Mouse (Mus musculus): ENCODE measurements around the gene Rnf180.

Gene Rnf180

GRCm38 (mm10) chr13:105132370-105132769, 162.2 kb downstream of the Rnf180 start:
- DNase-seq (ENCODE audit: low spot score in 2 of 2) = no peak

GRCm38 (mm10) chr13:105130080-105130479, 164.5 kb downstream of the Rnf180 start:
- DNase-seq (ENCODE audit: low spot score in 2 of 2) = no peak

DNA sequence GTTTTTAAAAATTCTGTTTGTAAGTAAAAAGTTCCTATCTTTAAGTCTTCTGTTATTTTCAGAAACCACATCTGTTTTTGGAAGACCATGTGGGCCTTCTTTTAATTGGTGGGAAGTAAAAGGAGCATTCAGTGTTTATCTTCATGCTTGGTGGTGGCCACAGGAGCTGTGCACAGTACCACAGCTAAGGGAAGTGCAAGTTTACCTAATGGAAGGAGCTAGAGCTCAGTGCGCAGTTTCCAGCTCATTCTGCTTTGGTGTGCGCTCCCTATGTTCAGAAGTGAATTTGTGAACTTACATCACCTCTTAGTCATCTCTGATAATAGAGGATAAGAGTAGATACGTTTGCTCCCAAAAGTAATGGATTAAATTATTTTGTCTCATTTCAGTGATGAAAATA, 172.5 kb downstream of the Rnf180 start:
- DNase-seq (ENCODE audit: low spot score in 2 of 2) = no peak

DNA sequence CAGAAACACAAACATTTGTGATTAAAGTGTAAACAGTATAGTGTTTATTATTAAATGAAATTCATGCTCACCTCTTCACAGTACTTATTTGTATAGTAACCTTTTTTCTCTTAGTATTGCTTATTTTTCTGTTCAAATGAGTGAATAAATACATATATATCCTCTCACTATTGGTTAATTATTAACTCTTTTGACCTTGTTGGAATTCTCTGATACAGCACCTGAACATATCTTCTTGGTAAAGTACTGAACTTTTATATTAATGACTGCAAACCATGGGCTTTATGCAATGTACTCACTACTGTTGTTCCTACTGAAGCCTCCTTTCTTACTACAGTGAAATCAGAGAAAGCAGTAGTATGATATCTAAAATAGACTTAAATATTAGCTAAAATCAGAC, 173.0 kb downstream of the Rnf180 start:
- no peak for DNase-seq (ENCODE audit: low spot score in 2 of 2)

- DNase-seq (ENCODE audit: low spot score in 2 of 2) = no peak
Observed at GRCm38 (mm10) chr13:105111599-105111998, 183.0 kb downstream of the Rnf180 start.

DNA sequence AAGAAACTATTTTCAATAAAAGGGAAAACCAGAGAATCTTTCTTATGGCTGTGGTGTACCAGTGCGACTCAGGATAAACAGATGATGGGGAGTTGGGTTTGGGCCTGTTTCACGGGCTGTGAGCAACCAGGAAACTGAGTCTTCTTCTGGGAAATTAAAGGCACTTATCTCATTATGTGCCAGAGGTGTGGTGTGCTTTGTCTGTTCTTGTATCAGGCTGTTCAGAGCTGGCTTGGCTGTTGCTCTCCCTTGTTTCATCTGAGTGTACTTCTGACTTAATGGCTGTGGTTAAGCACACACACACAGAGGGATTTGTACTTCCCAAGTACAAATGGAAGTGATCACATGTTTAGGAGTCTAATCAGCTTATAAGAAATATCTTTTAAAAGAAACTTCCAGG, 190.2 kb downstream of the Rnf180 start:
- no peak for DNase-seq (ENCODE audit: low spot score in 2 of 2)

- no peak for DNase-seq (ENCODE audit: low spot score in 2 of 2)
Observed at GRCm38 (mm10) chr13:105100705-105101104, 193.9 kb downstream of the Rnf180 start.

DNA sequence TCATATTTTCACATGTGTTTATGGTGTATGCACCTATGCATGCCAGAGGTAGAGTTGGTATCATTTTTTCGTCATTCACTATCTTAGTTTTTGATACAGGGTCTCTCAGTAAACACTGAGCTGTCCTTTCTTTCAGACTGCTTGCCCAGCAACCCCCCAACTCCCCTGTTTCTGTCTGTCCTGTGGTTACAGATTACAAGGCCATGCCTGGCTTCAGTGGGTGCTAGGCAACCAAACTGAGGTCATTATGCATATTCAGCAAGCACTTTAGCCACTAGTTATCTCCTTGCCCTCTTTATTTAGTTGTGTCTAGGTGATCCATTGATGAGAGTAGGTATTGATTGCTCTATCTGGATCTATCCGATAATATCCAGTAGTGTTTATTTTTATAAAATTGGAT, 198.3 kb downstream of the Rnf180 start:
- no peak for DNase-seq (ENCODE audit: low spot score in 2 of 2)

- DNase-seq (ENCODE audit: low spot score in 2 of 2) = no peak
Observed at GRCm38 (mm10) chr13:105089276-105089675, 205.3 kb downstream of the Rnf180 start.

GRCm38 (mm10) chr13:105081862-105082261, 212.8 kb downstream of the Rnf180 start, which contains the start of gene 4933425L06Rik:
Gene 4933425L06Rik (plus strand): TSS chr13:105082122.
- DNase-seq (ENCODE audit: low spot score in 2 of 2) = no peak
